Mouse (Mus musculus): ENCODE data around the gene Zc4h2. TPM values are rescaled to one million over a fixed set of nuclear protein-coding genes. Genes with fewer than 3 reads are reported as not detected.

Gene Zc4h2
- polyA plus RNA-seq (2016; fragmentation: Nextera tagmentation; extraction: Ambion mirVana): 3.5 and 3.8 TPM in 2 replicates

- no peaks in the 10 kb centered on the region for H3K36me3 ChIP-seq
- no peaks in the 10 kb centered on the region for H3K9me3 ChIP-seq (replicated peaks)
- peak within 1 kb of the TSS; percentile 41 for H3K9ac ChIP-seq
- H3K4me1 ChIP-seq: no peaks in the 10 kb centered on the region
- no peak within 1 kb of the TSS for H3K27ac ChIP-seq
- peak; percentile 99 for ATAC-seq
- 19% methylated on average over 7 of the region's 7 CpGs for WGBS (ENCODE audit: insufficient replicate concordance)
- no peaks in the 10 kb centered on the region for H3K27me3 ChIP-seq (replicated peaks)
- peak within 1 kb of the TSS; percentile 56 for H3K4me3 ChIP-seq
- H3K4me2 ChIP-seq: peak within 1 kb of the TSS; percentile 60
Measured at GRCm38 (mm10) chrX:95657804-95658599, at the start of gene Zc4h2. TSS of gene Zc4h2 (minus strand) at chrX:95658509.

GRCm38 (mm10) chrX:95687119-95687518 is 28.8 kb upstream of the Zc4h2 start:
- H3K36me3 ChIP-seq: no peaks in the 10 kb centered on the region
- H3K4me1 ChIP-seq: no peaks in the 10 kb centered on the region
- no peak for ATAC-seq
- 27% methylated on average over 1 of the region's 1 CpGs for WGBS (ENCODE audit: insufficient replicate concordance)
- H3K4me2 ChIP-seq: no peak overlapping the region
- H3K9ac ChIP-seq: no peak overlapping the region
- H3K9me3 ChIP-seq (replicated peaks): no peaks in the 10 kb centered on the region
- H3K4me3 ChIP-seq: no peak overlapping the region
- H3K27me3 ChIP-seq (replicated peaks): no peaks in the 10 kb centered on the region
- H3K27ac ChIP-seq: no peak overlapping the region

GRCm38 (mm10) chrX:95682206-95682605 is 23.9 kb upstream of the Zc4h2 start:
- Histone ChIP-seq H3K4me1 (no peaks in the 10 kb centered on the region), H3K27me3 (replicated peaks) (no peaks in the 10 kb centered on the region), H3K36me3 (no peaks in the 10 kb centered on the region), H3K9me3 (replicated peaks) (no peaks in the 10 kb centered on the region), H3K27ac (no peak overlapping the region), H3K4me2 (no peak overlapping the region), H3K4me3 (no peak overlapping the region), H3K9ac (no peak overlapping the region)
- 57% methylated on average over 1 of the region's 1 CpGs for WGBS (ENCODE audit: insufficient replicate concordance)
- ATAC-seq: no peak

- H3K9ac ChIP-seq: peak overlapping the region; percentile 41
- H3K36me3 ChIP-seq: no peaks in the 10 kb centered on the region
- 19% methylated on average over 12 of the region's 12 CpGs for WGBS (ENCODE audit: insufficient replicate concordance)
- H3K4me1 ChIP-seq: no peaks in the 10 kb centered on the region
- ATAC-seq: peak; percentile 71
- no peaks in the 10 kb centered on the region for H3K9me3 ChIP-seq (replicated peaks)
- H3K4me2 ChIP-seq: peak overlapping the region; percentile 60
- H3K4me3 ChIP-seq: peak overlapping the region; percentile 56
- H3K27ac ChIP-seq: no peak overlapping the region
- H3K27me3 ChIP-seq (replicated peaks): no peaks in the 10 kb centered on the region
Measured at GRCm38 (mm10) chrX:95658600-95659084, 333 bp upstream of the Zc4h2 start.

- H3K36me3 ChIP-seq: no peaks in the 10 kb centered on the region
- H3K27me3 ChIP-seq (replicated peaks): no peaks in the 10 kb centered on the region
- ATAC-seq: no peak
- H3K4me1 ChIP-seq: no peaks in the 10 kb centered on the region
- no peaks in the 10 kb centered on the region for H3K9me3 ChIP-seq (replicated peaks)
- H3K4me3 ChIP-seq: no peak overlapping the region
- 51% methylated on average over 5 of the region's 5 CpGs for WGBS (ENCODE audit: insufficient replicate concordance)
- no peak overlapping the region for H3K27ac ChIP-seq
- no peak overlapping the region for H3K9ac ChIP-seq
- no peak overlapping the region for H3K4me2 ChIP-seq
Measured at GRCm38 (mm10) chrX:95600609-95601008, 57.7 kb downstream of the Zc4h2 start.

Other genes with a start within 250 kb of the Zc4h2 start
- gene Amer1, start 213.6 kb downstream of the Zc4h2 start, polyA plus RNA-seq (2016; fragmentation: Nextera tagmentation; extraction: Ambion mirVana): 3.5 and 3.6 TPM in 2 replicates
- 0.11 TPM in 1 of 2 replicates, not detected in the other for gene Asb12, start 100.5 kb downstream of the Zc4h2 start, polyA plus RNA-seq (2016; fragmentation: Nextera tagmentation; extraction: Ambion mirVana)
- gene Pfn5, start 100.4 kb downstream of the Zc4h2 start, polyA plus RNA-seq (2016; fragmentation: Nextera tagmentation; extraction: Ambion mirVana): not detected in 2 replicates
- 0.46 and 0.48 TPM in 2 replicates for gene Zc3h12b, start 53.2 kb upstream of the Zc4h2 start, polyA plus RNA-seq (2016; fragmentation: Nextera tagmentation; extraction: Ambion mirVana)

Measured in liver, embryonic 12.5 days (tissue).